Comparison of ENCODE assay signal across 13 mouse cellular contexts in genomic region chr10:40724342-40724741, GRCm38 (mm10). TPM values are rescaled to one million over a fixed set of nuclear protein-coding genes. Genes with fewer than 3 reads are reported as not detected.
A peak's percentile ranks its signal among the peaks of the same experiment; 100 is the strongest.
DNase-seq lines count a peak whose midpoint lies in the region; ATAC-seq and TF ChIP-seq lines count a peak whose summit lies in the region.
"Had no signal": no experiment of that assay in that cellular context is flagged by ENCODE, and none has a peak within 500 bp of the region (broad histone marks: within the 10 kb centered on the region; RNA-seq: fewer than 3 reads in every experiment).

No protein-coding gene starts in this region.

- no peak overlapping the region for H3K4me3 ChIP-seq in layer of hippocampus, adult 2 months
- H3K4me3 ChIP-seq: embryonic facial prominence, embryonic 12.5 days; limb, embryonic 15.5 days had no signal

- no peak for TF ChIP-seq CTCF in layer of hippocampus, adult 2 months (conservative IDR thresholded peaks at IDR 0.05)

- peak; percentile 7 to 17 for DNase-seq in heart, postnatal 10 days
- DNase-seq in heart, adult 8-10 months (ENCODE audit: low spot score) = no peak
- DNase-seq in layer of hippocampus, adult 2 months (ENCODE audit: low spot score in 2 of 2) = no peak
- no peak for DNase-seq in layer of hippocampus, adult 11-12 months (ENCODE audit: low spot score)
- peak; percentile 39 for DNase-seq in retina, postnatal 1 day
- DNase-seq in retina, embryonic 14.5 days (ENCODE audit: low spot score) = no peak
- DNase-seq: cerebellum, adult 9-10 months; gastrocnemius, postnatal 14 days had no signal

- peak overlapping the region; percentile 91 for H3K27ac ChIP-seq in layer of hippocampus, adult 2 months
- H3K27ac ChIP-seq: embryonic facial prominence, embryonic 12.5 days; limb, embryonic 15.5 days had no signal

- intact Hi-C loops in heart, postnatal 10 days (cut with DNase I) = no loop called here

- ATAC-seq in frontal cortex, adult (ENCODE audit: low TSS enrichment) = no peak
- ATAC-seq: activated CD4-positive, CD25-positive, alpha-beta regulatory T cell, adult 4 months had no signal

RNA-seq across cellular contexts. Expression of gene Mettl24, which starts 41.3 kb away (rescaled TPM):
- 1 to 10 TPM; 1.9 to 2.3 TPM for total RNA-seq in heart, postnatal 10 days (2021)
- 1 to 10 TPM in 3 of 4 experiments, under 1 TPM in 1; 0.90 to 2.4 (median 1.5) TPM for total RNA-seq in heart, adult 8-10 months (2022)
- 1 to 10 TPM; 2.0 to 2.8 TPM for total RNA-seq in layer of hippocampus, adult 2 months (2021)
- total RNA-seq: megakaryocyte, adult 5-6 weeks had no signal

Comparison
In these comparisons a context has a peak if more than half of its experiments do, and no peak if none do; other contexts are left out.
1. DNase-seq: peak in heart, postnatal 10 days (2 of 2) and retina, postnatal 1 day (single experiment); none in heart, adult 8-10 months (single experiment), layer of hippocampus, adult 2 months (0 of 2), layer of hippocampus, adult 11-12 months (single experiment) and retina, embryonic 14.5 days (single experiment).